Mouse (Mus musculus) intestine, embryonic 16.5 days (tissue): Measurements from ENCODE around the gene March1. TPM values are rescaled to one million over a fixed set of nuclear protein-coding genes. Genes with fewer than 3 reads are reported as not detected.
"Not testable (repeated sequence)": the region's sequence is repeated elsewhere in the genome, so short reads cannot be mapped to it uniquely, and the experiment has no call there.

Experiments used
- ATAC-seq: fragments of 200-750 bp; cut with Nextera tagmentation; 2 replicates; pipeline ENCODE4 v1.8.0; 2017; ENCODE audit warnings: moderate TSS enrichment, moderate library complexity
- H3K27ac ChIP-seq: fragments of 300-500 bp; sonication (generic); 2 replicates; pipeline ENCODE4 v1.5.1; 2014; ENCODE audit warnings: mild to moderate bottlenecking, low read length
- H3K27me3 ChIP-seq: fragments of 300-500 bp; sonication (generic); replicated peaks from 2 replicates; pipeline ENCODE4 v1.6.1; 2014; ENCODE audit warnings: low read length, control low read depth, mixed read lengths; ENCODE audit not compliant: control insufficient read depth, insufficient read depth
- H3K36me3 ChIP-seq: fragments of 300-500 bp; sonication (generic); 2 replicates; pipeline ENCODE4 v1.6.1; 2014; ENCODE audit warnings: low read length, control low read depth; ENCODE audit not compliant: control insufficient read depth, insufficient read depth
- H3K4me1 ChIP-seq: fragments of 300-500 bp; sonication (generic); 2 replicates; pipeline ENCODE4 v1.6.1; 2014; ENCODE audit warnings: low read length, control low read depth, mixed read lengths; ENCODE audit not compliant: control insufficient read depth, insufficient read depth
- H3K4me2 ChIP-seq: fragments of 300-500 bp; sonication (generic); 2 replicates; pipeline ENCODE4 v1.6.1; 2014; ENCODE audit warnings: low read depth, low read length, control low read depth
- H3K4me3 ChIP-seq: fragments of 300-500 bp; sonication (generic); 2 replicates; pipeline ENCODE4 v1.5.1; 2014; ENCODE audit warnings: mild to moderate bottlenecking, low read length
- H3K9ac ChIP-seq: fragments of 300-500 bp; sonication (generic); 2 replicates; pipeline ENCODE4 v1.6.1; 2014; ENCODE audit warnings: low read depth, low read length
- H3K9me3 ChIP-seq: fragments of 300-500 bp; sonication (generic); 2 replicates; pipeline ENCODE4 v1.6.1; 2016; ENCODE audit warnings: low read length, control low read depth; ENCODE audit not compliant: control insufficient read depth
- WGBS: fragments of 180-500 bp; shearing (Covaris S2); extraction: QIAGEN DNeasy Blood & Tissue Kit; methylation state at CpG from one replicate; pipeline ENCODE4 v1.1.7; 2014; 5-methylcytosine and 5-hydroxymethylcytosine counted together
- polyA plus RNA-seq: library from polyadenylated mRNA; unstranded; fragments of >200 nt; fragmentation: Nextera tagmentation; extraction: Ambion mirVana; gene quantifications from 2 replicates; pipeline ENCODE4 v1.2.1, GENCODE M21; 2015

The March1 gene
- polyA plus RNA-seq, 1 experiment from 2014 or later: 0.51 TPM

DNA sequence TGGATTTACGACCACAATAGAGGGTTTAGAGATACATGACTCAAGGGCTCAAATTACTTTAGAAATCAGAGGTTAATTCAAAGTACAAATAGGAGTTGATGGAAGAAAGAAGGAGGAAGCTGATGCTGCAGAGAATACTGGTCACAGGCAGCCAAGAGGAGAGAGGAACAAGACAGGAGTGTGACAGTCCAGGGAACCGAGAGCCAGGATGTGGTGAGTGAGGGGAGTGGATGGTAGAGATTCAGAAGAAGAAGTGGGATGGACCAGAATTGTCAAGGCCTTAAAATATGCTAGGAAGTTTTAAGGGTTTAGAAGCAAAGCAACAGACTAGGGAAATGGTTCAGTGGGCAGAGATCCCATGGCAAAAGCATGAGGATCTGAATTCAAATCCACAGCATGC is 771.0 kb downstream of the March1 start:
- H3K27me3 ChIP-seq: no peaks in the 10 kb centered on the region
- no peaks in the 10 kb centered on the region for H3K4me1 ChIP-seq
- H3K9ac ChIP-seq: no peak overlapping the region
- no peaks in the 10 kb centered on the region for H3K36me3 ChIP-seq
- no peak overlapping the region for H3K4me3 ChIP-seq
- no peak overlapping the region for H3K27ac ChIP-seq
- WGBS: 55% methylated on average over 2 of the region's 2 CpGs
- no peaks in the 10 kb centered on the region for H3K9me3 ChIP-seq
- no peak overlapping the region for H3K4me2 ChIP-seq
- no peak for ATAC-seq

DNA sequence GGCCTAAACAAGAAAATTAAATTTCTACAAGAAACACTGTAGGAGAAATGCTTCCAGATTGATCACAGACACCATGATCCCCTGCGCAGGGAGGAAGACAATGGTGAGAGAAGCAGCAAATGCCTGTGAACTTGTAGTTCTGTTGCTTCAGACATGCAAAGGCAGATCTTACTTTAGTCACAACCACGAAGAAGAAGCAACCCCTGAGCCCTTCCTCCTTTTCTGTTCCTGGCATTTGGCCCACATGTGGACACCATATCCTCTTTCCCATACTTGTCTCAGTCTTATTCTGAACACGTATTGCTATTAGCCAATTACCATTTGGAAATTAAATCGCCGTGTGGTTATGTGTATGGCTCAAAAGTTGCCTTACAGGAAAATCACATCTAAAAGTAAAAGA is 773.9 kb downstream of the March1 start:
- Histone ChIP-seq H3K4me3 (no peak overlapping the region), H3K4me2 (no peak overlapping the region), H3K27me3 (no peaks in the 10 kb centered on the region), H3K27ac (no peak overlapping the region), H3K4me1 (no peaks in the 10 kb centered on the region), H3K36me3 (no peaks in the 10 kb centered on the region), H3K9ac (no peak overlapping the region), H3K9me3 (no peaks in the 10 kb centered on the region)
- ATAC-seq: no peak
- WGBS: 82% methylated on average over 5 of the region's 5 CpGs

- no peak overlapping the region for H3K9ac ChIP-seq
- no peaks in the 10 kb centered on the region for H3K36me3 ChIP-seq
- H3K27me3 ChIP-seq: no peaks in the 10 kb centered on the region
- ATAC-seq: no peak
- H3K4me1 ChIP-seq: no peaks in the 10 kb centered on the region
- H3K9me3 ChIP-seq: no peaks in the 10 kb centered on the region
- no peak overlapping the region for H3K4me3 ChIP-seq
- no peak overlapping the region for H3K27ac ChIP-seq
- H3K4me2 ChIP-seq: no peak overlapping the region
Observed at GRCm38 (mm10) chr8:66392900-66393299, 775.2 kb downstream of the March1 start.

DNA sequence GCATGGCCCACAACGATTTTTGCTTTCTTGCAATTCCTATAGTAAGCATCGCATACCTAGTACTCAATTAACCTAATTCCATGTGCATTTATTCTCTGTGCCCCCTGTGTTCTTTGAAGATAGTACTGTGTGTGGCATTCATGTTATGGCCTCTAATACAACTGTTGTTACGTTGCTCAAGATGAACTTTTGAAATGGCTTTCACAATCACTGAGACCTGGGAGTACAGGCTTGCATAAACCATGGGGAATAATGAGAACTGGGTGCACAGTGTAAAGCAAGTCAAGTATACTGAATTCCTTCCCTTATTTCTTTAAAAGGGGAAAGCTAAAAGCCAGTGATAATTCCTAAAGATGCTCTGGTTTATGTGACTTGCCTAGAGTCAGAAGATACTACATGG is 776.4 kb downstream of the March1 start:
- WGBS: 85% methylated on average over 3 of the region's 3 CpGs
- H3K27ac ChIP-seq: no peak overlapping the region
- no peak overlapping the region for H3K4me2 ChIP-seq
- H3K9ac ChIP-seq: no peak overlapping the region
- H3K4me1 ChIP-seq: no peaks in the 10 kb centered on the region
- ATAC-seq: no peak
- no peak overlapping the region for H3K4me3 ChIP-seq
- H3K27me3 ChIP-seq: no peaks in the 10 kb centered on the region
- no peaks in the 10 kb centered on the region for H3K9me3 ChIP-seq
- H3K36me3 ChIP-seq: no peaks in the 10 kb centered on the region

DNA sequence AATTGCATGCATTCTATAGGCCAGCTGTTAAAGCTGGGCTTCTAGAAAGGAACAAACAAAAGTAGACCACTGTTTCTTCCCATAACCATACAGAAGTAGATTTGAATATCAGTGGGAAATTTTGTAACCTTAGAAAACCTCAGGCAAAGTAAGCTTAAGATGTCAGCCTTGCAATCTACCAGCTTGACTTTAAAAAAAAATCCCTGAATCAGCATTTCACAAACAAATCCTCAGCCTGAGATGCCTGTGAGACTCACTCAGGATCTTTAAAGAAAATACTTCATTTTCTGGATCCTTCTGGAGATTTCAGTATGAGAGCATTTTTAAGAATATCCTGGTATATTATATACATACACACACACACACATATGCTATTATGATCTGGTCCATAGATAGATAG is 780.1 kb downstream of the March1 start:
- Histone ChIP-seq H3K9ac (no peak overlapping the region), H3K27me3 (no peaks in the 10 kb centered on the region), H3K4me1 (no peaks in the 10 kb centered on the region), H3K4me2 (no peak overlapping the region), H3K27ac (no peak overlapping the region), H3K9me3 (no peaks in the 10 kb centered on the region), H3K4me3 (no peak overlapping the region), H3K36me3 (no peaks in the 10 kb centered on the region)
- ATAC-seq: no peak

DNA sequence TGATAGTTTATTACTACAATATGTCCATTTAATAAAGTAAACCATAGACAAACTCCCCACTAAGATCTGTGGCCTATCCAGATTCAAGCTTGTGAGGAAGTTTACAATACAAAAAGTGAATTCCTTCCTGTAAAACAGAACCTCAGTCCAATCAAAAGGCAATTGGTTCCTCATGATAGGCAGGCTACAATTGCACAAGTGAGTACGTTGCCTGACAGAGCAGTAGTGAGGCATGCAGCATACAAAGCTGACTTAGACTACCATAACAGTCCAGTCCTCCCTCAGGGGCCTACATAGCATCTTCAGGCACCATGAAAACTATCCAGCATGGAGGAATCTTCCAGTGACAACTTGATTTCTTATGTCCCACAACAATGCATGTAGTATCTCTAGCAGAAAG is 782.4 kb downstream of the March1 start:
- ATAC-seq: no peak
- no peak overlapping the region for H3K4me2 ChIP-seq
- H3K9me3 ChIP-seq: no peaks in the 10 kb centered on the region
- H3K36me3 ChIP-seq: no peaks in the 10 kb centered on the region
- no peak overlapping the region for H3K9ac ChIP-seq
- no peaks in the 10 kb centered on the region for H3K27me3 ChIP-seq
- H3K4me1 ChIP-seq: no peaks in the 10 kb centered on the region
- 85% methylated on average over 1 of the region's 1 CpGs for WGBS
- no peak overlapping the region for H3K27ac ChIP-seq
- no peak overlapping the region for H3K4me3 ChIP-seq

DNA sequence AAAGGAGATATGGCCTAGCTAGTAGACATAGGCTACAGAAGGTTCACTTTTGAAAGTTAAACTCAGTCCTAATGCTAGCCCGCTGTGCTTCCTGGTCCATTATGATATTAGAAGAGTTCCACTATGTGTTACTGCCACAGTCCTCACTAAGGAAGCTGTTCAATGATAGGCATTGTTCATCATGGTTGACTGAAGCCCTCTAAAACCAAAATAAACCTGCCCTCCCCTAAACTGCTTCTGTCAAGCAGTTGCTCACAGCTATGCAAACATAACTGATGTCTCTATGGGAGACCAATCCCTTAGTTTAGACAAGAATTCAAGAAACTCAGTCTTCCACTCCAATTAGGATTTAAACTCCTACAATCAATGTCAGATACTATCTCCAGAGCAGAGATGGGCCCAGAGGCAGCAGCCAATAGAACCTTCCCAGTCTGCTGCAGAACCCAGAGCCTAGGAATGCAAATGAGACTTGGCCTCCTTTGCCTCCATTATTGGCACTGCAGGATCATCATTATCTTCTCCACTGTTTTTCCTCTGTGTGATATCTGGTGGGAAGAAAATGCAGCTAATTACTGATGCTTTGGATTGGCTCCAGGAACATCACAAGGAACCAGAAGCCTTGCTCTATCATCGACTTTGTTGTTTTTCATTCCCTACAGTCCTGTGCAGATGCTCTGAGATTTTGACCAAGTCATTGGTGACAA is 787.2 kb downstream of the March1 start:
- H3K4me3 ChIP-seq: no peak overlapping the region
- H3K27ac ChIP-seq: no peak overlapping the region
- H3K9me3 ChIP-seq: no peaks in the 10 kb centered on the region
- H3K4me1 ChIP-seq: no peaks in the 10 kb centered on the region
- H3K9ac ChIP-seq: no peak overlapping the region
- no peak for ATAC-seq
- H3K36me3 ChIP-seq: no peaks in the 10 kb centered on the region
- 88% methylated on average over 2 of the region's 2 CpGs for WGBS
- no peaks in the 10 kb centered on the region for H3K27me3 ChIP-seq
- H3K4me2 ChIP-seq: no peak overlapping the region

DNA sequence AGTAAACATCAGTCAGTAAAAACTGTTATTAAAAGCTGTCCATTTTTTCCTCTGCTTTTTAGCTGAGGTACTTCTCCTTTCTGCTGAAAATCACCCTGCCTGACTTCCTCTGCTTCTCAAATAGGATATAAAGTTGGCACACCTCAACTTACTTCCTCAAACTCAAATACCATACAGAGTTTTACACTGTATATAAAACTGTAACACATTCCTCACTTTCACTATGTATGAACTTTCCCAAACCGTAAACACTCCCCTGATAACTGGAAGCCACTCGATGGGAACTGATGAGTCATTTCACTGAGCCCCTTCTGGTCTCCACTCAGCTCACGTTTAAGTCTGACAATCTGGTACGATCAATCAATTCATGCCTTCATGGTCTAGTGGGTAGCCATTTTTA is 788.1 kb downstream of the March1 start:
- not testable (repeated sequence) for ATAC-seq, H3K4me1 ChIP-seq, H3K9ac ChIP-seq, H3K27me3 ChIP-seq, H3K4me2 ChIP-seq, H3K36me3 ChIP-seq, H3K27ac ChIP-seq, H3K9me3 ChIP-seq, H3K4me3 ChIP-seq
- 59% methylated on average over 4 of the region's 4 CpGs for WGBS

- WGBS: 84% methylated on average over 6 of the region's 6 CpGs
- Histone ChIP-seq H3K27me3 (no peaks in the 10 kb centered on the region), H3K9ac (no peak overlapping the region), H3K4me1 (no peaks in the 10 kb centered on the region), H3K4me3 (no peak overlapping the region), H3K4me2 (no peak overlapping the region), H3K9me3 (no peaks in the 10 kb centered on the region), H3K36me3 (no peaks in the 10 kb centered on the region), H3K27ac (no peak overlapping the region)
- no peak for ATAC-seq
Observed at GRCm38 (mm10) chr8:66406596-66407361, 789.1 kb downstream of the March1 start.
